Mouse (Mus musculus): Measurements from ENCODE around the gene Garem2. TPM values are rescaled to one million over a fixed set of nuclear protein-coding genes. Genes with fewer than 3 reads are reported as not detected.

Garem2 gene
- polyA plus RNA-seq, 1 experiment from 2014 or later: 0.19 TPM

DNA sequence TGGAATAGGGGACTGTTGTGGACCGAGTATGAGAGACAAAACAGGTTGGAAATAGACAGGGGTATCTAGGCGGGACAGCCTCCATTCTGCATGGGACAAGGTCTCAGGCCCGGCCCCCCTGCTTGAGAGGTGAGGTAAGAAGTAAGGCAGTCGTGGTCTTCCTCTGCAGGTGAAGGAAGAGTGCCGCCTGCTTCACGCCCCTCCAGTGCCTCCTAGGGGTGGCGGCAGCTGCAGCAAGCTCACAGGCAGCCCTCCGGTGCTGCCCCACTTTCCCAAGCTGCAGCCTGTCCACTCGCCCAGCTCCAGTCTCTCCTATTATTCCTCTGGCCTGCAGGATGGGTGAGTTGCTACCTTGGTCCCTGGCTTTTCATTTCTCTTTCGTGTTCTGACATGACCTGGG, 10.8 kb downstream of the Garem2 start:
- Histone ChIP-seq H3K4me1 (ENCODE audit: control insufficient read depth, insufficient read depth, low read length) (peaks cover 9% of the 10 kb centered on the region; the same call in 1 of the 2 replicates), H3K9me3 (ENCODE audit: control insufficient read depth, low read depth, low read length) (no peaks in the 10 kb centered on the region), H3K4me3 (ENCODE audit: low read depth, low read length) (no peak overlapping the region), H3K27ac (ENCODE audit: low read length) (no peak overlapping the region), H3K9ac (replicated peaks; ENCODE audit: low read depth, low read length) (no peak overlapping the region), H3K36me3 (ENCODE audit: control insufficient read depth, insufficient read depth, low read length) (peaks cover 24% of the 10 kb centered on the region), H3K4me2 (replicated peaks; ENCODE audit: low read depth, low read length) (no peak overlapping the region), H3K27me3 (ENCODE audit: control insufficient read depth, insufficient read depth, low read length) (0 out of 2 replicates have a peak, but pooled peaks cover 3% of the 10 kb centered on the region)
- ATAC-seq (ENCODE audit: insufficient number of reproducible peaks, insufficient read depth, low FRiP score, low read depth): no peak
- WGBS: 29% methylated on average over 10 of the region's 10 CpGs

DNA sequence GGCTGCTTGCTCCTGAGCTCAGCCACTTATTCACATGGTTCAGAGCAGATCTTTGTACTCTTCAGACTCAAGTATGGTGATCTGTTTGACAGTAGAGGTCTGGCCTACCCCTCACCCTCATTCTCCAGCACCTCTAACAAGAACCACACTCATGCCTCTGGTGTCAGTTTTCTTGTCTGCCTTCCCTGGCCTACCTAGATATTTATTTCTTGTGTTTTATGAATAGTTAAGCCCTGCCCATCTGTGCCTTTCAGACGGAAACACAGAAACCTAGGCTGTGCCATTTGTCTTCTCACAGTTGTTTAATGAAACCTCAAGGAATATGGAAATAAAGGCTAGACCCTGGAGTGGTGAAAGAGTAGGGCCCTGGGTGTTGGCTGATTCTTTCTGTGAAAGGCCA, 13.1 kb downstream of the Garem2 start:
- peaks cover 46% of the 10 kb centered on the region for H3K36me3 ChIP-seq (ENCODE audit: control insufficient read depth, insufficient read depth, low read length)
- H3K9me3 ChIP-seq (ENCODE audit: control insufficient read depth, low read depth, low read length): no peaks in the 10 kb centered on the region
- H3K27ac ChIP-seq (ENCODE audit: low read length): no peak overlapping the region
- no peak overlapping the region for H3K4me2 ChIP-seq (replicated peaks; ENCODE audit: low read depth, low read length)
- no peak overlapping the region for H3K4me3 ChIP-seq (ENCODE audit: low read depth, low read length)
- no peak for ATAC-seq (ENCODE audit: insufficient number of reproducible peaks, insufficient read depth, low FRiP score, low read depth)
- H3K27me3 ChIP-seq (ENCODE audit: control insufficient read depth, insufficient read depth, low read length): 0 out of 2 replicates have a peak, but pooled peaks cover 3% of the 10 kb centered on the region
- H3K4me1 ChIP-seq (ENCODE audit: control insufficient read depth, insufficient read depth, low read length): no peaks in the 10 kb centered on the region
- H3K9ac ChIP-seq (replicated peaks; ENCODE audit: low read depth, low read length): no peak overlapping the region
- 67% methylated on average over 1 of the region's 1 CpGs for WGBS

GRCm38 (mm10) chr5:30119163-30119562, 14.2 kb downstream of the Garem2 start:
- WGBS: 88% methylated on average over 6 of the region's 6 CpGs
- Histone ChIP-seq H3K36me3 (ENCODE audit: control insufficient read depth, insufficient read depth, low read length) (peaks cover 55% of the 10 kb centered on the region), H3K4me2 (replicated peaks; ENCODE audit: low read depth, low read length) (no peak overlapping the region), H3K4me3 (ENCODE audit: low read depth, low read length) (no peak overlapping the region), H3K27me3 (ENCODE audit: control insufficient read depth, insufficient read depth, low read length) (no peaks in the 10 kb centered on the region), H3K4me1 (ENCODE audit: control insufficient read depth, insufficient read depth, low read length) (no peaks in the 10 kb centered on the region), H3K9ac (replicated peaks; ENCODE audit: low read depth, low read length) (no peak overlapping the region), H3K27ac (ENCODE audit: low read length) (no peak overlapping the region), H3K9me3 (ENCODE audit: control insufficient read depth, low read depth, low read length) (no peaks in the 10 kb centered on the region)
- no peak for ATAC-seq (ENCODE audit: insufficient number of reproducible peaks, insufficient read depth, low FRiP score, low read depth)

DNA sequence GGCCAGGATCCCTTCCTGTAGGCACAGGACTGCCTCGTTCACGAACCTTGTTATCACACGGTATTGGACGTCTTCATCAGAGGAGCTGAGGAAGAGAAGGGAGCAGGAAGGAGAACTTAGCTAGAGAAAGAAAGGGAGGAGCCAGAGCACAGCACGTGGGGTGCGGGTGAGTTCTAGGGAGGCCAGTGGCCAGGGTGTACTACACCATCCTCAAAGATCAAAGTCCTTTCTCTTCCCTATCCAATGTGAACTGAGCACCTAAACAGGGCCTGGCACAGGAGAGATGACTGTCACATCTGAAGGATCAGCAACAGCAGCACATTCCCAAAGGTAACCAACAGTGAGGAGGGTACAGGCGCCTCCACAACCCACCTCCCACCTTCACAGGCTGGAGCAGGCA, 15.1 kb downstream of the Garem2 start:
- no peak overlapping the region for H3K27ac ChIP-seq (ENCODE audit: low read length)

GRCm38 (mm10) chr5:30122481-30122880, 17.5 kb downstream of the Garem2 start:
- ATAC-seq (ENCODE audit: insufficient number of reproducible peaks, insufficient read depth, low FRiP score, low read depth): no peak
- Histone ChIP-seq H3K9ac (replicated peaks; ENCODE audit: low read depth, low read length) (no peak overlapping the region), H3K4me2 (replicated peaks; ENCODE audit: low read depth, low read length) (no peak overlapping the region), H3K4me1 (ENCODE audit: control insufficient read depth, insufficient read depth, low read length) (no peaks in the 10 kb centered on the region), H3K9me3 (ENCODE audit: control insufficient read depth, low read depth, low read length) (no peaks in the 10 kb centered on the region), H3K27me3 (ENCODE audit: control insufficient read depth, insufficient read depth, low read length) (no peaks in the 10 kb centered on the region), H3K4me3 (ENCODE audit: low read depth, low read length) (no peak overlapping the region), H3K36me3 (ENCODE audit: control insufficient read depth, insufficient read depth, low read length) (peaks cover 87% of the 10 kb centered on the region), H3K27ac (ENCODE audit: low read length) (no peak overlapping the region)
- WGBS: 91% methylated on average over 6 of the region's 6 CpGs

More for the DNA sequence above, 15.1 kb downstream of the Garem2 start:
- no peak overlapping the region for H3K4me3 ChIP-seq (ENCODE audit: low read depth, low read length)
- H3K27me3 ChIP-seq (ENCODE audit: control insufficient read depth, insufficient read depth, low read length): no peaks in the 10 kb centered on the region
- H3K4me1 ChIP-seq (ENCODE audit: control insufficient read depth, insufficient read depth, low read length): no peaks in the 10 kb centered on the region
- no peaks in the 10 kb centered on the region for H3K9me3 ChIP-seq (ENCODE audit: control insufficient read depth, low read depth, low read length)
- no peak for ATAC-seq (ENCODE audit: insufficient number of reproducible peaks, insufficient read depth, low FRiP score, low read depth)
- no peak overlapping the region for H3K9ac ChIP-seq (replicated peaks; ENCODE audit: low read depth, low read length)
- H3K4me2 ChIP-seq (replicated peaks; ENCODE audit: low read depth, low read length): no peak overlapping the region
- peaks cover 65% of the 10 kb centered on the region for H3K36me3 ChIP-seq (ENCODE audit: control insufficient read depth, insufficient read depth, low read length)
- WGBS: 87% methylated on average over 7 of the region's 7 CpGs

DNA sequence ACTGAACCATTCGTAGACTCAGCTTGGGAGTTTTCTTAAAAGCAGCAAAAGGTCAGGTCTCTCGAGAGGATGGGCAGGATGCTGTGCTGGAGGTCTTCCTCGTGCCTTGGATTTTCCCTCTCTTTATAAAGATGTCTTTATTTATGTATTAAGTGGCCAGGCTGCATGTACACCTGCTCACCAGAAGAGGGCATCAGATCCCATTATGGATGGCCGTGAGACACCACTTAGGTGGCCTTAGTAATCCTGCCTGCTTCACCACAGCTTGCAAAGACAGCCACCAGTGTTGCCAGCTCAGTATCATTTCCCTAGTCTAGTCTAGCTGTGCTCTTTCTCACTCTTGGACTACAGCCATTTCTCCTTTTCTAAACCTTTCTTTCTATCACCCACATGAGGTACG, 20.6 kb downstream of the Garem2 start:
- WGBS: 52% methylated on average over 5 of the region's 5 CpGs
- Histone ChIP-seq H3K27me3 (ENCODE audit: control insufficient read depth, insufficient read depth, low read length) (no peaks in the 10 kb centered on the region), H3K27ac (ENCODE audit: low read length) (no peak overlapping the region), H3K4me3 (ENCODE audit: low read depth, low read length) (no peak overlapping the region), H3K4me2 (replicated peaks; ENCODE audit: low read depth, low read length) (no peak overlapping the region), H3K36me3 (ENCODE audit: control insufficient read depth, insufficient read depth, low read length) (peaks cover 94% of the 10 kb centered on the region), H3K9me3 (ENCODE audit: control insufficient read depth, low read depth, low read length) (no peaks in the 10 kb centered on the region), H3K4me1 (ENCODE audit: control insufficient read depth, insufficient read depth, low read length) (no peaks in the 10 kb centered on the region), H3K9ac (replicated peaks; ENCODE audit: low read depth, low read length) (no peak overlapping the region)
- no peak for ATAC-seq (ENCODE audit: insufficient number of reproducible peaks, insufficient read depth, low FRiP score, low read depth)

DNA sequence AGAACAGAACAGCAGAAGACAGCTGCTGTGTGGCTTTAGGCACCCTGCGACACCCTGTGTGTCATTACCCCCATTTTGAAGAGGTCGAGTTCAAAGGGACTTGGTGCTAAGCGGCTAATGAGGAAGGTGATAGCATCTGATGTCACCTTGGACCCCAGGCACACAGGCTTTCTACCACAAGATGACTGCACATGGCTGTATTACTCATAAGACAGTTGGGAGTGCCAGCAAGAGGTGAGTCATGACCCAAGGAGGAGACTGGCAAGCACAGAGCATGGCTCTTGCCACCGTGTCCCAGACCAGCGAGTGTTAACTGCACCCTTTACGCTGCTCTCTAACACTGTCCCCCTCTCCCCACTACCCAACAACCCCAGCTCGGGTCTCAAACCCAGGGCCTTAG, 21.8 kb downstream of the Garem2 start:
- peaks cover 90% of the 10 kb centered on the region for H3K36me3 ChIP-seq (ENCODE audit: control insufficient read depth, insufficient read depth, low read length)
- no peak overlapping the region for H3K27ac ChIP-seq (ENCODE audit: low read length)
- H3K9me3 ChIP-seq (ENCODE audit: control insufficient read depth, low read depth, low read length): no peaks in the 10 kb centered on the region
- H3K4me1 ChIP-seq (ENCODE audit: control insufficient read depth, insufficient read depth, low read length): no peaks in the 10 kb centered on the region
- no peak overlapping the region for H3K4me2 ChIP-seq (replicated peaks; ENCODE audit: low read depth, low read length)
- no peak for ATAC-seq (ENCODE audit: insufficient number of reproducible peaks, insufficient read depth, low FRiP score, low read depth)
- 85% methylated on average over 7 of the region's 7 CpGs for WGBS
- no peaks in the 10 kb centered on the region for H3K27me3 ChIP-seq (ENCODE audit: control insufficient read depth, insufficient read depth, low read length)
- no peak overlapping the region for H3K9ac ChIP-seq (replicated peaks; ENCODE audit: low read depth, low read length)
- H3K4me3 ChIP-seq (ENCODE audit: low read depth, low read length): no peak overlapping the region

- 90% methylated on average over 13 of the region's 13 CpGs for WGBS
- Histone ChIP-seq H3K36me3 (ENCODE audit: control insufficient read depth, insufficient read depth, low read length) (peaks cover 90% of the 10 kb centered on the region), H3K27ac (ENCODE audit: low read length) (no peak overlapping the region), H3K4me2 (replicated peaks; ENCODE audit: low read depth, low read length) (no peak overlapping the region), H3K4me3 (ENCODE audit: low read depth, low read length) (no peak overlapping the region), H3K9ac (replicated peaks; ENCODE audit: low read depth, low read length) (no peak overlapping the region), H3K9me3 (ENCODE audit: control insufficient read depth, low read depth, low read length) (no peaks in the 10 kb centered on the region), H3K27me3 (ENCODE audit: control insufficient read depth, insufficient read depth, low read length) (no peaks in the 10 kb centered on the region), H3K4me1 (ENCODE audit: control insufficient read depth, insufficient read depth, low read length) (no peaks in the 10 kb centered on the region)
- no peak for ATAC-seq (ENCODE audit: insufficient number of reproducible peaks, insufficient read depth, low FRiP score, low read depth)
Measured at GRCm38 (mm10) chr5:30127921-30128597, 23.1 kb downstream of the Garem2 start.

DNA sequence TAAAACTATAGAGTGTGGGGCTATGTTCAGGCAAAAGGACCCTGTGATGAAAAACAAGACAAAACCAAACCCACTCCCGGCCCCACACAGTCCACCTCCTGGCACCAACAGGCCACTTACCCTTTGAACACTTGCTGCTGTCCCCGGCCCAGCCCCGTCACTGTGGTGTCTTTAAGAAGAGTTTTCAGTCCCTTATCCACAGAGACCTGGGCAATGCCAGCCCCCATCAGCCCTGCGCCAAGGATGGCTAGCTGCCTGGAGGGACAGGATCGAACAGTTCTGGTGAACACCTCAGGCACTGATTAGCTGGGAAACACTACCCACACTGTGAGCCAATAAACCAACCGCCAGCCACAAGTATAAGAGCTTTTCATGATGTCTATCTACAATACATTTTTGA, 23.7 kb downstream of the Garem2 start:
- WGBS: 89% methylated on average over 6 of the region's 6 CpGs
- Histone ChIP-seq H3K27ac (ENCODE audit: low read length) (no peak overlapping the region), H3K9ac (replicated peaks; ENCODE audit: low read depth, low read length) (no peak overlapping the region), H3K4me1 (ENCODE audit: control insufficient read depth, insufficient read depth, low read length) (no peaks in the 10 kb centered on the region), H3K36me3 (ENCODE audit: control insufficient read depth, insufficient read depth, low read length) (peaks cover 88% of the 10 kb centered on the region), H3K4me2 (replicated peaks; ENCODE audit: low read depth, low read length) (no peak overlapping the region), H3K9me3 (ENCODE audit: control insufficient read depth, low read depth, low read length) (no peaks in the 10 kb centered on the region), H3K27me3 (ENCODE audit: control insufficient read depth, insufficient read depth, low read length) (no peaks in the 10 kb centered on the region), H3K4me3 (ENCODE audit: low read depth, low read length) (no peak overlapping the region)
- no peak for ATAC-seq (ENCODE audit: insufficient number of reproducible peaks, insufficient read depth, low FRiP score, low read depth)

Data from stomach, embryonic 14.5 days (tissue).